14 mouse cellular contexts compared by ENCODE assay signal in genomic region chr13:120096241-120096937, GRCm38 (mm10). TPM values are rescaled to one million over a fixed set of nuclear protein-coding genes. Genes with fewer than 3 reads are reported as not detected.
DNase-seq lines count a peak whose midpoint lies in the region; ATAC-seq and TF ChIP-seq lines count a peak whose summit lies in the region.
"Not testable (repeated sequence)": the region's sequence is repeated elsewhere in the genome, so short reads cannot be mapped to it uniquely, and the experiment has no call there.
"Had no signal": no experiment of that assay in that cellular context is flagged by ENCODE, and none has a peak within 500 bp of the region (broad histone marks: within the 10 kb centered on the region; RNA-seq: fewer than 3 reads in every experiment).

No protein-coding gene starts in this region.

- ATAC-seq in heart, embryonic 14.5 days (ENCODE audit: insufficient number of reproducible peaks, insufficient read depth, low FRiP score, low read depth) = 0 out of 2 replicates have a peak, but pooled peaks have one; percentile 59
- ATAC-seq in inflammation-experienced regulatory T-cells, adult 6 months = peak; percentile 54
- ATAC-seq in limb, embryonic 13.5 days (ENCODE audit: low FRiP score, low read depth) = peak; percentile 85
- peak; percentile 81 for ATAC-seq in neural tube, embryonic 12.5 days (ENCODE audit: low FRiP score, low read depth)

- not testable (repeated sequence) for TF ChIP-seq POLR2A in embryonic fibroblast, embryonic 13.5 days (IDR thresholded peaks at IDR 0.05; ENCODE audit: low read depth, low read length)

- H3K4me3 ChIP-seq in embryonic fibroblast, embryonic 13.5 days (ENCODE audit: insufficient read depth, low read length) = peak overlapping the region; percentile 34
- H3K4me3 ChIP-seq in heart, embryonic 14.5 days (ENCODE audit: control insufficient read depth in 1 of 2, insufficient read depth in 1 of 2, low read depth in 1 of 2, low read length in 2 of 2) = peak overlapping the region; percentile 30 to 36
- peak overlapping the region; percentile 28 for H3K4me3 ChIP-seq in limb, embryonic 13.5 days
- H3K4me3 ChIP-seq in macrophage (ENCODE audit: inconsistent target) = peak overlapping the region; percentile 29
- not testable (repeated sequence) for H3K4me3 ChIP-seq in neural tube, embryonic 12.5 days

- H3K9me3 ChIP-seq in heart, embryonic 14.5 days (ENCODE audit: control insufficient read depth, low read length); limb, embryonic 13.5 days; neural tube, embryonic 12.5 days: not testable (repeated sequence)

- not testable (repeated sequence) for H3K27ac ChIP-seq in embryonic fibroblast, embryonic 13.5 days (ENCODE audit: insufficient read depth, low read length); heart, embryonic 14.5 days (replicated peaks in 1 of 2; ENCODE audit: control insufficient read depth in 1 of 2, insufficient read depth in 1 of 2, low read depth in 2 of 2, low read length in 2 of 2); limb, embryonic 13.5 days; macrophage; neural tube, embryonic 12.5 days

- H3K27me3 ChIP-seq in heart, embryonic 14.5 days (ENCODE audit: control insufficient read depth, insufficient read depth, low read length); limb, embryonic 13.5 days; neural tube, embryonic 12.5 days (replicated peaks): not testable (repeated sequence)

- peak; percentile 1 for DNase-seq in adrenal gland, postnatal 25 days
- DNase-seq in thymus, postnatal 25 days = peak; percentile 4

- peak overlapping the region; percentile 57 for H3K4me2 ChIP-seq in heart, embryonic 14.5 days (ENCODE audit: low read length)
- H3K4me2 ChIP-seq in limb, embryonic 13.5 days (replicated peaks) = peak overlapping the region; percentile 49
- not testable (repeated sequence) for H3K4me2 ChIP-seq in neural tube, embryonic 12.5 days (replicated peaks)

- not testable (repeated sequence) for H3K4me1 ChIP-seq in embryonic fibroblast, embryonic 13.5 days (ENCODE audit: control insufficient read depth, insufficient read depth, low read length); heart, embryonic 14.5 days (ENCODE audit: control insufficient read depth in 2 of 2, insufficient read depth in 2 of 2, low read length in 2 of 2); limb, embryonic 13.5 days; neural tube, embryonic 12.5 days

- not testable (repeated sequence) for H3K79me2 ChIP-seq in macrophage (ENCODE audit: inconsistent target)

- TF ChIP-seq CTCF in embryonic fibroblast, embryonic 13.5 days (IDR thresholded peaks at IDR 0.05; ENCODE audit: borderline replicate concordance, insufficient read depth, low read length) = not testable (repeated sequence)

- not testable (repeated sequence) for H3K36me3 ChIP-seq in heart, embryonic 14.5 days (ENCODE audit: control insufficient read depth, insufficient read depth, low read length); limb, embryonic 13.5 days; macrophage (ENCODE audit: inconsistent target); neural tube, embryonic 12.5 days

- WGBS in heart, embryonic 14.5 days = under 1% methylated on average over 23 of the region's 38 CpGs
- under 1% methylated on average over 26 of the region's 38 CpGs for WGBS in limb, embryonic 13.5 days
- 0% methylated on average over 3 of the region's 38 CpGs for WGBS in macrophage (ENCODE audit: missing documents)
- WGBS in neural tube, embryonic 12.5 days = under 1% methylated on average over 27 of the region's 38 CpGs

- H3K9ac ChIP-seq in heart, embryonic 14.5 days (ENCODE audit: low read length); limb, embryonic 13.5 days; neural tube, embryonic 12.5 days: not testable (repeated sequence)

RNA-seq across cellular contexts. Expression of gene Gm20767, which starts 43.7 kb away (rescaled TPM):
- not detected in 2 replicates for total RNA-seq in adrenal gland, postnatal 25 days (2021)
- polyA plus RNA-seq in embryonic fibroblast, embryonic 13.5 days (2011; ENCODE audit: insufficient read length, low read depth, missing spikeins) = not detected in 2 replicates
- not detected in 2 replicates for polyA plus RNA-seq in heart, embryonic 14.5 days (2014; fragmentation: Nextera tagmentation; extraction: Ambion mirVana)
- not detected for polyA plus RNA-seq in inflammation-experienced regulatory T-cells, adult 6 months (2017; shearing (Covaris generic))
- not detected in 2 replicates for polyA plus RNA-seq in limb, embryonic 13.5 days (2015; fragmentation: Nextera tagmentation; extraction: Ambion mirVana)
- total RNA-seq in macrophage (2018; cell fraction: chromatin; rRNA removed) = not detected
- total RNA-seq in macrophage (2018; cell fraction: cytosol; rRNA removed) = not detected
- not detected for total RNA-seq in macrophage (2018; cell fraction: nucleus; rRNA removed)
- polyA plus RNA-seq in macrophage (2018) = not detected in 3 replicates
- not detected in 2 replicates for polyA plus RNA-seq in neural tube, embryonic 12.5 days (2016; fragmentation: Nextera tagmentation; extraction: Ambion mirVana)
- total RNA-seq: adrenal gland, adult 8-10 months; heart, adult 2 months; layer of hippocampus, adult 18-20 months; left cerebral cortex, postnatal 25 days had no signal
- polyA plus RNA-seq: cerebellum, adult 2 months; heart, adult 2 months had no signal

RNA-seq across cellular contexts. Expression of gene Gm21188, which starts 44.4 kb away (rescaled TPM):
- 0.12 TPM in 1 of 2 replicates, not detected in the other for total RNA-seq in adrenal gland, postnatal 25 days (2021)
- not detected in 2 replicates for polyA plus RNA-seq in embryonic fibroblast, embryonic 13.5 days (2011; ENCODE audit: insufficient read length, low read depth, missing spikeins)
- polyA plus RNA-seq in heart, embryonic 14.5 days (2014; fragmentation: Nextera tagmentation; extraction: Ambion mirVana) = not detected in 2 replicates
- under 1 TPM in 2 of 3 experiments, not detected in 1; 0.21 to 0.87 TPM for polyA plus RNA-seq in inflammation-experienced regulatory T-cells, adult 6 months (2017; shearing (Covaris generic))
- not detected in 2 replicates for polyA plus RNA-seq in limb, embryonic 13.5 days (2015; fragmentation: Nextera tagmentation; extraction: Ambion mirVana)
- total RNA-seq in macrophage (2018; cell fraction: chromatin; rRNA removed) = 1,000 to 10,000 TPM in 2 of 26 experiments, 100 to 1,000 TPM in 24; 343 to 1,181 (median 499) TPM
- total RNA-seq in macrophage (2018; cell fraction: cytosol; rRNA removed) = 100 to 1,000 TPM; 124 to 214 (median 156) TPM
- total RNA-seq in macrophage (2018; cell fraction: nucleus; rRNA removed) = 100 to 1,000 TPM; 246 to 964 (median 559) TPM
- polyA plus RNA-seq in macrophage (2018) = 162 to 309 TPM (median 224 TPM) in 3 replicates
- polyA plus RNA-seq in neural tube, embryonic 12.5 days (2016; fragmentation: Nextera tagmentation; extraction: Ambion mirVana) = not detected in 2 replicates
- total RNA-seq: ES-E14; left cerebral cortex, postnatal 25 days had no signal
- polyA plus RNA-seq: cerebellum, adult 2 months had no signal

Comparison
In these comparisons a context has a peak if more than half of its experiments do, and no peak if none do; other contexts are left out.
1. RNA of gene Gm21188, which starts 44.4 kb away (polyA plus RNA-seq): 162 to 309 TPM in macrophage; 0.21 to 0.87 TPM in inflammation-experienced regulatory T-cells, adult 6 months, not detected in heart, embryonic 14.5 days, not detected in embryonic fibroblast, embryonic 13.5 days, not detected in limb, embryonic 13.5 days and not detected in neural tube, embryonic 12.5 days; every median in the first group is over 10 times any median in the second.
2. Peak in every context shown above with its lines, with median percentiles within 50 percentile points of each other: ATAC-seq.